Mouse (Mus musculus) heart, postnatal 0 days (tissue): Measurements from ENCODE around the gene Zfp746. TPM values are rescaled to one million over a fixed set of nuclear protein-coding genes. Genes with fewer than 3 reads are reported as not detected.

ENCODE experiments used
- ATAC-seq: fragments of 200-750 bp; cut with Nextera tagmentation; 2 replicates; pipeline ENCODE4 v1.8.0; 2017; ENCODE audit warnings: low read depth, moderate number of reproducible peaks, moderate library complexity; ENCODE audit not compliant: insufficient read depth
- DNase-seq: peaks from one replicate; pipeline ENCODE4 v3.0.0-alpha.2; 2016; ENCODE audit warnings: low spot score
- H3K27ac ChIP-seq: fragments of 300-500 bp; sonication (generic); 2 replicates; pipeline ENCODE4 v1.5.1; 2014; ENCODE audit warnings: low read depth, mild to moderate bottlenecking
- H3K27me3 ChIP-seq: fragments of 300-500 bp; sonication (generic); 2 replicates; pipeline ENCODE4 v1.6.1; 2014; ENCODE audit warnings: low read length, mixed read lengths; ENCODE audit not compliant: control insufficient read depth, insufficient read depth
- H3K36me3 ChIP-seq: fragments of 300-500 bp; sonication (generic); replicated peaks from 2 replicates; pipeline ENCODE4 v1.6.1; 2014; ENCODE audit warnings: low read length, mixed read lengths; ENCODE audit not compliant: control insufficient read depth, insufficient read depth
- H3K4me1 ChIP-seq: fragments of 300-500 bp; sonication (generic); 2 replicates; pipeline ENCODE4 v1.6.1; 2014; ENCODE audit warnings: antibody characterized with exemption; ENCODE audit not compliant: control insufficient read depth, insufficient read depth
- H3K4me2 ChIP-seq: fragments of 300-500 bp; sonication (generic); 2 replicates; pipeline ENCODE4 v1.6.1; 2014; ENCODE audit warnings: low read depth, mild to moderate bottlenecking, low read length, moderate library complexity
- H3K4me3 ChIP-seq: fragments of 300-500 bp; sonication (generic); 2 replicates; pipeline ENCODE4 v1.5.1; 2014; ENCODE audit warnings: low read depth, low read length
- H3K9ac ChIP-seq: fragments of 300-500 bp; sonication (generic); replicated peaks from 2 replicates; pipeline ENCODE4 v1.6.1; 2014; ENCODE audit warnings: low read depth, low read length, mixed read lengths
- H3K9me3 ChIP-seq: fragments of 300-500 bp; sonication (generic); replicated peaks from 2 replicates; pipeline ENCODE4 v1.6.1; 2016; ENCODE audit warnings: low read length; ENCODE audit not compliant: control insufficient read depth
- CTCF ChIP-seq: IDR thresholded peaks from 2 replicates; pipeline ENCODE4 v1.5.1; 2016; ENCODE audit warnings: antibody characterized with exemption, control low read depth, low read depth
- EP300 ChIP-seq: IDR thresholded peaks from 2 replicates; pipeline ENCODE4 v1.6.1; 2016; ENCODE audit warnings: antibody characterized with exemption, low read depth
- WGBS: fragments of 180-500 bp; shearing (Covaris S2); extraction: QIAGEN DNeasy Blood & Tissue Kit; methylation state at CpG from one replicate; pipeline ENCODE4 v1.1.7; 2014; 5-methylcytosine and 5-hydroxymethylcytosine counted together
- polyA plus RNA-seq: library from polyadenylated mRNA; unstranded; fragments of >200 nt; fragmentation: Nextera tagmentation; extraction: Ambion mirVana; gene quantifications from 2 replicates; pipeline ENCODE4 v1.2.1, GENCODE M21; 2015
- total RNA-seq: library from RNA; depleted of rRNA; stranded (reverse); fragments of >200 nt; gene quantifications from 2 replicates; pipeline ENCODE4 v1.2.3, GENCODE M21; 2014; ENCODE audit warnings: low replicate concordance

The Zfp746 gene
- total and polyA plus RNA-seq, 2 experiments from 2014 or later = 6.2 to 77.5 TPM

DNA sequence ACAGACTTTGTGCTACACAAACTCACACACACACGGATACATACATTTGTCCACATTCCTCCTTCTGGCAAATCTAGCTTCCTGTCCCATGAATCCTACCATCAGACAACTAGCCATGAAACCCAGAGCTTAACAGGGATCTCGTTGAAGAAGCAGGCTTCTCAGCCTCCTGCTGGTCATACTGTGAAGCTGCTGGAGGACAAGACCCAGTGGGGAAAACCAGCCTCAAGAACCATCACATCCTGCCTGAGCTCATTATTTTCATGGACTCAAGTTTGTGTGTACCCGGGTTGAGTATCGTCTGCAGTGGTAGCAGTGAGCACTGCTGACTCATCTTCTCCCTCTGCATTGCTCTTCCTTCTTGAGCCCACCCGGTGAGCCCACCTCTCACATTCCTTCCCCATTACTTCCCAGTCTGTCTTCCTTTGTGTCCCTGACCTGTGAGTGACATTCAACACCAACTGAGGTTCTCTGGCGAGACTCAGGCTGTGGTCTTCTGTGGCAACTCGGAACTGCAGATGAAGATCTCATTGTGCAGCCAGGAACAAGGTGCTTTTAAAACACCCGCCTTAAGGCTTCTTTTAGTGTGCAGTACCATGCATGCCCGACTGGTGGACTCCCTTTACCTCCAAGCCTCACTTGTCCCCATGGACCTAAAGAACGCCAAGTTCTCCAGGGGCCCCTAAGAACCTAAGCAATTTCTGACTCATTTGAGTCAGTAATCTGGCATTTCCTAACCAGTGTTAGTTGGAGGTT is 60.3 kb downstream of the Zfp746 start:
- no peaks in the 10 kb centered on the region for H3K4me1 ChIP-seq
- peaks cover 19% of the 10 kb centered on the region for H3K9me3 ChIP-seq
- H3K27ac ChIP-seq = no peak overlapping the region
- TF ChIP-seq CTCF (peak; percentile 11; the same call in 1 of the 2 replicates), EP300 (no peak)
- no peak for DNase-seq
- no peak overlapping the region for H3K9ac ChIP-seq
- no peak overlapping the region for H3K4me2 ChIP-seq
- no peak overlapping the region for H3K4me3 ChIP-seq
- ATAC-seq = no peak
- H3K36me3 ChIP-seq = peaks cover 78% of the 10 kb centered on the region
- WGBS = 90% methylated on average over 10 of the region's 10 CpGs
- H3K27me3 ChIP-seq = peaks cover 52% of the 10 kb centered on the region

DNA sequence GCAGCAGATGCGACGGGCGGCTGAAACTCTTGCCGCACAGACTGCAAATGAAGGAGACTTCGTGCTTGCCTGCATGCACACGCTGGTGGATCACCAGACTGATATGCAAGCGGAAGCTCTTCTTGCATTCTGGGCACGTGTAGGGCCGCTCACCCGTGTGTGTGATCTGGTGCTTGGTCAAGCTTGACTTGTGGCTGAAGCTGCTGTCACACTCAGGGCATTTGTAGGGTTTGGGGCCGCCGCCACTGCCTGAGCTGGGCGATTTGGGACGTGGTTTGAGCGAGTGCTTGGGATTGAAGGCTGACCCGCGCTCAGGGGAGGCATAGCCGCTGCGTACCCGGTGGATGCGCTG is 61.4 kb downstream of the Zfp746 start:
- no peak overlapping the region for H3K9ac ChIP-seq
- no peak overlapping the region for H3K4me2 ChIP-seq
- peaks cover 19% of the 10 kb centered on the region for H3K9me3 ChIP-seq
- no peak for DNase-seq
- 92% methylated on average over 21 of the region's 21 CpGs for WGBS
- peaks cover 60% of the 10 kb centered on the region for H3K27me3 ChIP-seq
- H3K4me3 ChIP-seq = no peak overlapping the region
- TF ChIP-seq EP300 = no peak
- no peak for TF ChIP-seq CTCF
- no peak overlapping the region for H3K27ac ChIP-seq
- ATAC-seq = no peak
- no peaks in the 10 kb centered on the region for H3K4me1 ChIP-seq
- peaks cover 67% of the 10 kb centered on the region for H3K36me3 ChIP-seq

DNA sequence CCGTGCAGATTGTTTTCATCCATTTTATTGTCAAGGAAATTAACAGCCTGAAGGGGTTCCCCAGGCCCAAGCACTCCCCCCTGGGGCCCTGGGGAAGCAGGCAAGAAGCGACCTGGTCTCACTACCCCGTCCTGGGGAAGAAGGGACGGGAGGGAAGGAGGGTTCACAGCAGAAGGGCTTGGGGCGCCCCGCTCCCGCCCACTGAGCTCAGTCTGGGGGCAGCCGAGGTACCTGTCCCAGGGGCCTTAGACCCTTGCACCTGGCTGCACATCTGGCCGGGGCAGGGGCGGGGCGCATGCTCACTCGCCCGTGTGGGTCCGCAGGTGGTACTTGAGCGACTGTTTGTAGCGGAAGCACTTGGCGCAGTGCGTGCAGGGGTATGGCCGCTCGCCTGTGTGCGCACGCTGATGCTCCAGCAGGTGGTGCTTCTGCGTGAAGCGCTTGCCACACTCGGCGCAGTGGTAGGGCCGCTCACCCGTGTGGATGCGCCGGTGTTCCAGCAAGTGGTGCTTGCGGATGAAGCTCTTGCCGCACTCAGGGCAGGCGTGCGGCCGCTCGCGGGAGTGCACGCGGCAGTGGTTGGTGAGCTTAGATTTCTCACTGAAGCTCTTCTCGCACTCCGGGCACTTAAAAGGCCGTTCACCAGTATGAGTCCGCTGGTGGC is 61.9 kb downstream of the Zfp746 start:
- ATAC-seq (no peak), DNase-seq (no peak)
- TF ChIP-seq CTCF (no peak), EP300 (no peak)
- Histone ChIP-seq H3K4me3 (no peak overlapping the region), H3K36me3 (peaks cover 65% of the 10 kb centered on the region), H3K9ac (no peak overlapping the region), H3K27me3 (peaks cover 65% of the 10 kb centered on the region), H3K4me2 (no peak overlapping the region), H3K4me1 (no peaks in the 10 kb centered on the region), H3K9me3 (peaks cover 19% of the 10 kb centered on the region), H3K27ac (no peak overlapping the region)
- 94% methylated on average over 43 of the region's 43 CpGs for WGBS

DNA sequence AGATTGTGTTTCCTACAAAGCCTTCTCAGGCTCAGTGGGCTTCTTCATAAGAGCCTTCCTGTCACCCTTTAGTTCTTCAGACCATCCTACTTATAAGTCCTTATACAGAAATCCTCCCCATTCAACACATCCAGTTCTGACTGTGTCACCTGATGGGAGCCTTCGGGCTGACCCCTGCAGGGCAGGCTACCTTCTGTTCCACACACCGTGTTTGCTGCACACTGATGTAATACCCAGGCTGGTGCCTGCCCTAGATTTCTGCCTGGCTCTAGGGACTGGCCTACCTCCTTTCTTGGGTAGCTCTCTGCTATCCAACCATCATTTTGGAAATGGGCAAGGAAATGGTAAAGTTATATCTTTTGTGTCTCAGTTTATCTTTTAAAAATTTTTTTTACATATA is 63.7 kb downstream of the Zfp746 start:
- no peak overlapping the region for H3K4me3 ChIP-seq
- ATAC-seq = no peak
- H3K4me1 ChIP-seq = no peaks in the 10 kb centered on the region
- peaks cover 79% of the 10 kb centered on the region for H3K27me3 ChIP-seq
- no peak overlapping the region for H3K27ac ChIP-seq
- H3K36me3 ChIP-seq = peaks cover 54% of the 10 kb centered on the region
- no peak overlapping the region for H3K9ac ChIP-seq
- no peak overlapping the region for H3K4me2 ChIP-seq
- WGBS = 86% methylated on average over 2 of the region's 2 CpGs
- no peak for TF ChIP-seq CTCF
- no peak for TF ChIP-seq EP300
- peaks cover 19% of the 10 kb centered on the region for H3K9me3 ChIP-seq
- DNase-seq = no peak

DNA sequence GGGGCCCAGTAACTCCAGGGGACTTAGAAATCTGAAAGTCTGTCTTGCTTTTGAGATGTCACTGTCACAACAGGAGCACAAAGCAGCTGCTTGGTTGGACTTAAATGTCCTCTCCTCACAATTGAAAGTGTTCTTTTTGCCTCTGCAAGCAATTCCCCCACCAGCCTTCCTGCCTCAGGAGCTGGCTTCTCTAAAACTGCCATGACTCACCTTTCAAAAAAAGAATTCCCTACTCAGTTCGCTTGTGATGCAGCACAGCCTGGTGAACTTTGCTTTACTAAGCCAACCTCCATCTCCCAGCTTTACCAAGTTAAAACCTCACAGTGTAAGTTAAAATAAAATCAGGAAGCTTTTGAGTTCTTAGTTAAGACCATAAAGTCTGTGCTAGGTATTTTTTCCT is 64.7 kb downstream of the Zfp746 start:
- DNase-seq (no peak), ATAC-seq (no peak)
- H3K36me3 ChIP-seq = peaks cover 44% of the 10 kb centered on the region
- WGBS = 79% methylated on average over 1 of the region's 1 CpGs
- TF ChIP-seq EP300 (no peak), CTCF (no peak)
- H3K9ac ChIP-seq = no peak overlapping the region
- no peak overlapping the region for H3K4me2 ChIP-seq
- H3K4me1 ChIP-seq = no peaks in the 10 kb centered on the region
- no peak overlapping the region for H3K4me3 ChIP-seq
- H3K9me3 ChIP-seq = peaks cover 19% of the 10 kb centered on the region
- peaks cover 89% of the 10 kb centered on the region for H3K27me3 ChIP-seq
- H3K27ac ChIP-seq = no peak overlapping the region

DNA sequence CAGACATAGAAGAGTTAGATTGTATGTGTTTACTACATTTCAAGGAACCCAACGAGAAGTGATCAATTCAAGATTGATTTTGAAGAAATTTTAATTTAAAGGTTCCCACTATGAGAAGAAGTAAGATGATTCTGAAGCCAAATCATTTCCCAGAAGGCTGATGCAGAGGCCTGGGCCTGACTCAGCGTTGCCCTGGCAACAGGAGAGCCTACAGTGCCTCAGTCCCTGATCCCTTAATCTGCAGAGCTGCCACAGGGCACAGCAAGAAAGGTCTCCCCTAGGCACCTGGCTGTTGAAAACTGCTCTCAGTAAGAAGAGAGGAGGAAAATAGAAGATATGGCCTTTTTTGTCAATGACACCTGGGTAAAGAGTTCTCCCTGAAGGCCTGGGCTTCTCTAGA is 66.4 kb downstream of the Zfp746 start:
- Histone ChIP-seq H3K4me3 (no peak overlapping the region), H3K9me3 (peaks cover 9% of the 10 kb centered on the region), H3K36me3 (peaks cover 28% of the 10 kb centered on the region), H3K27ac (no peak overlapping the region), H3K27me3 (peaks cover 92% of the 10 kb centered on the region), H3K9ac (no peak overlapping the region), H3K4me1 (no peaks in the 10 kb centered on the region), H3K4me2 (no peak overlapping the region)
- no peak for TF ChIP-seq EP300
- no peak for TF ChIP-seq CTCF
- no peak for ATAC-seq
- no peak for DNase-seq
- WGBS = 84% methylated on average over 2 of the region's 2 CpGs
